Mouse (Mus musculus) limb, embryonic 15.5 days (tissue): ENCODE results near the gene Sarnp. TPM values are rescaled to one million over a fixed set of nuclear protein-coding genes. Genes with fewer than 3 reads are reported as not detected.
A peak's percentile ranks its signal among the peaks of the same experiment; 100 is the strongest.

Experiments used
- ATAC-seq: fragments of 200-750 bp; cut with Nextera tagmentation; 2 replicates; pipeline ENCODE4 v1.8.0; 2017; ENCODE audit warnings: low read depth, moderate TSS enrichment; ENCODE audit not compliant: insufficient number of reproducible peaks, low FRiP score, low TSS enrichment
- H3K27ac ChIP-seq: fragments of 300-500 bp; sonication (generic); 2 replicates; pipeline ENCODE4 v1.5.1; 2015; ENCODE audit warnings: moderate library complexity, mild to moderate bottlenecking, inconsistent platforms
- H3K27me3 ChIP-seq: fragments of 300-500 bp; sonication (generic); 2 replicates; pipeline ENCODE4 v1.6.1; 2015; ENCODE audit warnings: inconsistent platforms
- H3K36me3 ChIP-seq: fragments of 300-500 bp; sonication (generic); 2 replicates; pipeline ENCODE4 v1.6.1; 2015; ENCODE audit warnings: inconsistent platforms
- H3K4me1 ChIP-seq: fragments of 300-500 bp; sonication (generic); 2 replicates; pipeline ENCODE4 v1.6.1; 2015; ENCODE audit warnings: inconsistent platforms
- H3K4me2 ChIP-seq: fragments of 300-500 bp; sonication (generic); 2 replicates; pipeline ENCODE4 v1.6.1; 2015; ENCODE audit warnings: mild to moderate bottlenecking, inconsistent platforms
- H3K4me3 ChIP-seq: fragments of 300-500 bp; sonication (generic); 2 replicates; pipeline ENCODE4 v1.5.1; 2015; ENCODE audit warnings: mild to moderate bottlenecking, inconsistent platforms
- H3K9ac ChIP-seq: fragments of 300-500 bp; sonication (generic); 2 replicates; pipeline ENCODE4 v1.6.1; 2015; ENCODE audit warnings: inconsistent platforms
- H3K9me3 ChIP-seq: fragments of 300-500 bp; sonication (generic); 2 replicates; pipeline ENCODE4 v1.6.1; 2016; ENCODE audit warnings: inconsistent platforms
- WGBS: fragments of 180-500 bp; shearing (Covaris S2); methylation state at CpG from one replicate; pipeline ENCODE4 v1.1.7; 2015; 5-methylcytosine and 5-hydroxymethylcytosine counted together
- polyA plus RNA-seq: library from polyadenylated mRNA; unstranded; fragments of >200 nt; fragmentation: Nextera tagmentation; extraction: Ambion mirVana; gene quantifications from 2 replicates; pipeline ENCODE4 v1.2.1, GENCODE M21; 2015

Sarnp gene
- polyA plus RNA-seq, 1 experiment from 2014 or later = 180 TPM

- Histone ChIP-seq H3K27me3 (no peaks in the 10 kb centered on the region), H3K9me3 (no peaks in the 10 kb centered on the region), H3K4me1 (peaks cover 40% of the 10 kb centered on the region), H3K36me3 (peaks cover 39% of the 10 kb centered on the region), H3K4me3 (peak overlapping the region; percentile 95), H3K4me2 (peak overlapping the region; percentile 80), H3K27ac (peak overlapping the region; percentile 98), H3K9ac (peak overlapping the region; percentile 39; the same call in 1 of the 2 replicates)
- 77% methylated on average over 6 of the region's 6 CpGs for WGBS
- ATAC-seq = no peak
These were observed 94.3 kb downstream of the Sarnp start for GRCm38 (mm10) chr10:128911430-128911829.

- no peak for ATAC-seq
- Histone ChIP-seq H3K36me3 (peaks cover 48% of the 10 kb centered on the region), H3K9ac (no peak overlapping the region)
These were observed 95.1 kb downstream of the Sarnp start for GRCm38 (mm10) chr10:128912268-128912667.

GRCm38 (mm10) chr10:128912791-128913190 is 95.7 kb downstream of the Sarnp start:
- H3K36me3 ChIP-seq = peaks cover 53% of the 10 kb centered on the region
- no peak overlapping the region for H3K4me2 ChIP-seq
- peak overlapping the region; percentile 60 for H3K27ac ChIP-seq
- H3K9me3 ChIP-seq = no peaks in the 10 kb centered on the region
- no peak for ATAC-seq
- no peak overlapping the region for H3K9ac ChIP-seq
- no peak overlapping the region for H3K4me3 ChIP-seq
- H3K27me3 ChIP-seq = no peaks in the 10 kb centered on the region
- peaks cover 40% of the 10 kb centered on the region for H3K4me1 ChIP-seq
- 63% methylated on average over 4 of the region's 4 CpGs for WGBS

More at GRCm38 (mm10) chr10:128912268-128912667, 95.1 kb downstream of the Sarnp start:
- Histone ChIP-seq H3K27ac (no peak overlapping the region), H3K4me1 (peaks cover 40% of the 10 kb centered on the region), H3K4me2 (no peak overlapping the region), H3K4me3 (peak overlapping the region; percentile 95), H3K9me3 (no peaks in the 10 kb centered on the region), H3K27me3 (no peaks in the 10 kb centered on the region)
- 66% methylated on average over 4 of the region's 4 CpGs for WGBS

GRCm38 (mm10) chr10:128913219-128913618 is 96.1 kb downstream of the Sarnp start:
- no peaks in the 10 kb centered on the region for H3K9me3 ChIP-seq
- H3K27me3 ChIP-seq = no peaks in the 10 kb centered on the region
- ATAC-seq = no peak
- H3K4me1 ChIP-seq = peaks cover 40% of the 10 kb centered on the region
- WGBS = 8% methylated on average over 5 of the region's 5 CpGs
- peak overlapping the region; percentile 60 for H3K27ac ChIP-seq
- no peak overlapping the region for H3K4me3 ChIP-seq
- H3K9ac ChIP-seq = no peak overlapping the region
- H3K4me2 ChIP-seq = no peak overlapping the region
- peaks cover 57% of the 10 kb centered on the region for H3K36me3 ChIP-seq

- Histone ChIP-seq H3K27me3 (no peaks in the 10 kb centered on the region), H3K27ac (no peak overlapping the region), H3K4me1 (peaks cover 40% of the 10 kb centered on the region), H3K9me3 (no peaks in the 10 kb centered on the region), H3K9ac (no peak overlapping the region), H3K36me3 (peaks cover 60% of the 10 kb centered on the region), H3K4me3 (no peak overlapping the region), H3K4me2 (no peak overlapping the region)
- 84% methylated on average over 12 of the region's 12 CpGs for WGBS
- ATAC-seq = no peak
These were observed 96.6 kb downstream of the Sarnp start for GRCm38 (mm10) chr10:128913696-128914095.

GRCm38 (mm10) chr10:128915550-128915949 is 98.4 kb downstream of the Sarnp start:
- H3K4me3 ChIP-seq = no peak overlapping the region
- no peak overlapping the region for H3K9ac ChIP-seq
- no peak overlapping the region for H3K27ac ChIP-seq
- no peak for ATAC-seq
- H3K4me1 ChIP-seq = peaks cover 50% of the 10 kb centered on the region
- WGBS = 92% methylated on average over 2 of the region's 2 CpGs
- peaks cover 60% of the 10 kb centered on the region for H3K36me3 ChIP-seq
- no peaks in the 10 kb centered on the region for H3K9me3 ChIP-seq
- no peaks in the 10 kb centered on the region for H3K27me3 ChIP-seq
- H3K4me2 ChIP-seq = no peak overlapping the region

GRCm38 (mm10) chr10:128916665-128917064 is 99.5 kb downstream of the Sarnp start:
- peaks cover 50% of the 10 kb centered on the region for H3K4me1 ChIP-seq
- H3K27ac ChIP-seq = no peak overlapping the region
- WGBS = 78% methylated on average over 3 of the region's 3 CpGs
- H3K4me3 ChIP-seq = no peak overlapping the region
- no peak overlapping the region for H3K9ac ChIP-seq
- no peaks in the 10 kb centered on the region for H3K9me3 ChIP-seq
- ATAC-seq = no peak
- H3K36me3 ChIP-seq = peaks cover 56% of the 10 kb centered on the region
- H3K27me3 ChIP-seq = no peaks in the 10 kb centered on the region
- no peak overlapping the region for H3K4me2 ChIP-seq

GRCm38 (mm10) chr10:128917400-128917799 is 100.3 kb downstream of the Sarnp start:
- ATAC-seq = no peak
- Histone ChIP-seq H3K9me3 (no peaks in the 10 kb centered on the region), H3K27ac (no peak overlapping the region), H3K4me1 (peaks cover 50% of the 10 kb centered on the region), H3K4me2 (no peak overlapping the region), H3K4me3 (no peak overlapping the region), H3K27me3 (no peaks in the 10 kb centered on the region), H3K9ac (no peak overlapping the region), H3K36me3 (peaks cover 56% of the 10 kb centered on the region)
- 90% methylated on average over 6 of the region's 6 CpGs for WGBS

GRCm38 (mm10) chr10:128918246-128918645 is 101.1 kb downstream of the Sarnp start:
- Histone ChIP-seq H3K9ac (no peak overlapping the region), H3K27me3 (no peaks in the 10 kb centered on the region), H3K4me1 (peaks cover 50% of the 10 kb centered on the region), H3K4me3 (no peak overlapping the region), H3K4me2 (no peak overlapping the region), H3K9me3 (no peaks in the 10 kb centered on the region), H3K36me3 (peaks cover 51% of the 10 kb centered on the region), H3K27ac (peak overlapping the region; percentile 67)
- ATAC-seq = no peak
- 69% methylated on average over 7 of the region's 7 CpGs for WGBS

- no peaks in the 10 kb centered on the region for H3K9me3 ChIP-seq
- H3K4me3 ChIP-seq = no peak overlapping the region
- peaks cover 49% of the 10 kb centered on the region for H3K4me1 ChIP-seq
- no peak for ATAC-seq
- peak overlapping the region; percentile 67 for H3K27ac ChIP-seq
- peaks cover 41% of the 10 kb centered on the region for H3K36me3 ChIP-seq
- WGBS = 30% methylated on average over 6 of the region's 6 CpGs
- no peaks in the 10 kb centered on the region for H3K27me3 ChIP-seq
- H3K4me2 ChIP-seq = no peak overlapping the region
- no peak overlapping the region for H3K9ac ChIP-seq
These were observed 102.1 kb downstream of the Sarnp start for GRCm38 (mm10) chr10:128919203-128919631.

- no peak for ATAC-seq
- Histone ChIP-seq H3K36me3 (peaks cover 34% of the 10 kb centered on the region), H3K4me3 (no peak overlapping the region), H3K4me1 (peaks cover 50% of the 10 kb centered on the region), H3K27ac (peak overlapping the region; percentile 67), H3K4me2 (no peak overlapping the region), H3K9ac (no peak overlapping the region), H3K9me3 (no peaks in the 10 kb centered on the region), H3K27me3 (no peaks in the 10 kb centered on the region)
- WGBS = 78% methylated on average over 7 of the region's 7 CpGs
These were observed 102.8 kb downstream of the Sarnp start for GRCm38 (mm10) chr10:128919966-128920365.

GRCm38 (mm10) chr10:128920736-128921161 is 103.6 kb downstream of the Sarnp start:
- no peaks in the 10 kb centered on the region for H3K27me3 ChIP-seq
- H3K9me3 ChIP-seq = no peaks in the 10 kb centered on the region
- H3K4me1 ChIP-seq = peaks cover 50% of the 10 kb centered on the region
- peak overlapping the region; percentile 4; the same call in 1 of the 2 replicates for H3K4me2 ChIP-seq
- no peak for ATAC-seq
- WGBS = 26% methylated on average over 3 of the region's 3 CpGs
- no peak overlapping the region for H3K9ac ChIP-seq
- H3K4me3 ChIP-seq = no peak overlapping the region
- peak overlapping the region; percentile 67 for H3K27ac ChIP-seq
- peaks cover 26% of the 10 kb centered on the region for H3K36me3 ChIP-seq

GRCm38 (mm10) chr10:128921251-128921650 is 104.1 kb downstream of the Sarnp start:
- Histone ChIP-seq H3K4me2 (no peak overlapping the region), H3K27ac (peak overlapping the region; percentile 67), H3K27me3 (no peaks in the 10 kb centered on the region), H3K9me3 (no peaks in the 10 kb centered on the region), H3K36me3 (peaks cover 22% of the 10 kb centered on the region), H3K9ac (no peak overlapping the region), H3K4me3 (no peak overlapping the region), H3K4me1 (peaks cover 50% of the 10 kb centered on the region)
- WGBS = 57% methylated on average over 1 of the region's 1 CpGs
- ATAC-seq = no peak
